Mouse (Mus musculus) heart, embryonic 12.5 days (tissue): ENCODE measurements around the gene Gm8300. TPM values are rescaled to one million over a fixed set of nuclear protein-coding genes. Genes with fewer than 3 reads are reported as not detected.
"Not testable (repeated sequence)": the region's sequence is repeated elsewhere in the genome, so short reads cannot be mapped to it uniquely, and the experiment has no call there.

Experiments
- ATAC-seq: fragments of 200-750 bp; cut with Nextera tagmentation; 2 replicates; pipeline ENCODE4 v1.8.0; 2017; ENCODE audit warnings: moderate TSS enrichment, moderate library complexity; ENCODE audit not compliant: insufficient number of reproducible peaks, low FRiP score
- H3K27ac ChIP-seq: fragments of 300-500 bp; sonication (generic); 2 replicates; pipeline ENCODE4 v1.5.1; 2016; ENCODE audit warnings: mild to moderate bottlenecking, moderate library complexity; ENCODE audit not compliant: poor library complexity, severe bottlenecking
- H3K27me3 ChIP-seq: fragments of 300-500 bp; sonication (generic); replicated peaks from 2 replicates; pipeline ENCODE4 v1.6.1; 2016; ENCODE audit warnings: mild to moderate bottlenecking, moderate library complexity
- H3K36me3 ChIP-seq: fragments of 300-500 bp; sonication (generic); 2 replicates; pipeline ENCODE4 v1.6.1; 2016; ENCODE audit warnings: mild to moderate bottlenecking, moderate library complexity
- H3K4me1 ChIP-seq: fragments of 300-500 bp; sonication (generic); replicated peaks from 2 replicates; pipeline ENCODE4 v1.6.1; 2016; ENCODE audit warnings: mild to moderate bottlenecking
- H3K4me2 ChIP-seq: fragments of 300-500 bp; sonication (generic); 2 replicates; pipeline ENCODE4 v1.6.1; 2016; ENCODE audit warnings: mild to moderate bottlenecking, moderate library complexity
- H3K4me3 ChIP-seq: fragments of 300-500 bp; sonication (generic); 2 replicates; pipeline ENCODE4 v1.5.1; 2016; ENCODE audit warnings: mild to moderate bottlenecking
- H3K9ac ChIP-seq: fragments of 300-500 bp; sonication (generic); 2 replicates; pipeline ENCODE4 v1.6.1; 2016; ENCODE audit warnings: mild to moderate bottlenecking, moderate library complexity
- H3K9me3 ChIP-seq: fragments of 300-500 bp; sonication (generic); replicated peaks from 2 replicates; pipeline ENCODE4 v1.6.1; 2016; ENCODE audit warnings: mild to moderate bottlenecking, moderate library complexity
- WGBS: fragments of 180-500 bp; shearing (Covaris S2); methylation state at CpG from one replicate; pipeline ENCODE4 v1.1.7; 2016; 5-methylcytosine and 5-hydroxymethylcytosine counted together
- polyA plus RNA-seq: library from polyadenylated mRNA; unstranded; fragments of >200 nt; fragmentation: Nextera tagmentation; extraction: Ambion mirVana; gene quantifications from 2 replicates; pipeline ENCODE4 v1.2.1, GENCODE M21; 2016

The Gm8300 gene
- polyA plus RNA-seq, 1 experiment from 2014 or later, result not detected

GRCm38 (mm10) chr12:87543927-87544326, 29.8 kb downstream of the Gm8300 start:
- no peak for ATAC-seq
- Histone ChIP-seq H3K36me3 (no peaks in the 10 kb centered on the region), H3K4me1 (no peaks in the 10 kb centered on the region), H3K9me3 (peaks cover 3% of the 10 kb centered on the region; the same call in 1 of the 2 replicates), H3K4me2 (no peak overlapping the region), H3K4me3 (no peak overlapping the region), H3K27ac (no peak overlapping the region), H3K27me3 (no peaks in the 10 kb centered on the region), H3K9ac (no peak overlapping the region)
- WGBS, result 70% methylated on average over 3 of the region's 3 CpGs

- not testable (repeated sequence) for H3K9me3 ChIP-seq, H3K27ac ChIP-seq, H3K27me3 ChIP-seq, ATAC-seq, H3K4me3 ChIP-seq, H3K4me1 ChIP-seq, H3K4me2 ChIP-seq, H3K36me3 ChIP-seq, H3K9ac ChIP-seq
- WGBS, result 83% methylated on average over 4 of the region's 4 CpGs
Measured at GRCm38 (mm10) chr12:87550628-87551027, 36.5 kb downstream of the Gm8300 start.

Other genes with a start within 250 kb of the Gm8300 start
- gene Vipas39, start 248.1 kb upstream of the Gm8300 start, polyA plus RNA-seq, result 29.6 and 31.8 TPM in 2 replicates
- 190 and 196 TPM in 2 replicates for gene Ahsa1, start 247.8 kb upstream of the Gm8300 start, polyA plus RNA-seq
- 0.92 and 1.1 TPM in 2 replicates for gene Ism2, start 214.6 kb upstream of the Gm8300 start, polyA plus RNA-seq
- gene Sptlc2, start 126.0 kb upstream of the Gm8300 start, polyA plus RNA-seq, result 73.3 and 76.4 TPM in 2 replicates
- 249 and 268 TPM in 2 replicates for gene Slirp, start 70.4 kb upstream of the Gm8300 start, polyA plus RNA-seq
- gene Alkbh1, start 70.3 kb upstream of the Gm8300 start, polyA plus RNA-seq, result 36.6 and 40.0 TPM in 2 replicates
- 85.7 and 86.1 TPM in 2 replicates for gene Snw1, start 42.0 kb upstream of the Gm8300 start, polyA plus RNA-seq
- gene Gm5788, start 19.6 kb upstream of the Gm8300 start, polyA plus RNA-seq, result not detected in 2 replicates
- gene Oog1, start 88.4 kb downstream of the Gm8300 start, polyA plus RNA-seq, result not detected in 2 replicates
- not detected in 2 replicates for gene Gm4027, start 104.6 kb downstream of the Gm8300 start, polyA plus RNA-seq
- gene Gm16381, start 130.3 kb downstream of the Gm8300 start, polyA plus RNA-seq, result not detected in 2 replicates